Mouse (Mus musculus): ENCODE measurements around the gene Rnf220. TPM values are rescaled to one million over a fixed set of nuclear protein-coding genes. Genes with fewer than 3 reads are reported as not detected.
"Not testable (repeated sequence)": the region's sequence is repeated elsewhere in the genome, so short reads cannot be mapped to it uniquely, and the experiment has no call there.

Gene Rnf220
- polyA plus RNA-seq, 1 experiment, result 217 TPM

DNA sequence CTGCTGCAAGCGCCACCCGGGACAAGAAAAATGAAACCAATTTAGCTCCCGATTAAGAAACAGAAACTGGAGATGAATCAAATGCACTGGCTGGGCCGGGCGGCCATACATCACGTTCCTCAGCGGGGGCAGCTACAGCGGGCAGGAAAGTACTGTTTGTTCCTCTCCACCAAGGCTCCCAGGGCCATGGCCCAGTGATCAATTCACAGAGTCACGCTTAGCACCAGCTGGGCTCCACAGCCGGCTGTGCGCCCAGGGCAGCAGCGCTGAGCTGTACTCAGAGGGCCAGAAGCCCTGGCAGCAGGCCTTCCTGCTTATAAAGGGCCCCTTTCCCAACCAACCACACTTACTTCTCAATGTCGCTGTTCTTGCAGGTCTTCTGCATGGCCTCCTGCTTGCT is 219.8 kb downstream of the Rnf220 start:
- H3K4me1 ChIP-seq (ENCODE audit: control insufficient read depth, insufficient read depth, low read length), result no peaks in the 10 kb centered on the region

DNA sequence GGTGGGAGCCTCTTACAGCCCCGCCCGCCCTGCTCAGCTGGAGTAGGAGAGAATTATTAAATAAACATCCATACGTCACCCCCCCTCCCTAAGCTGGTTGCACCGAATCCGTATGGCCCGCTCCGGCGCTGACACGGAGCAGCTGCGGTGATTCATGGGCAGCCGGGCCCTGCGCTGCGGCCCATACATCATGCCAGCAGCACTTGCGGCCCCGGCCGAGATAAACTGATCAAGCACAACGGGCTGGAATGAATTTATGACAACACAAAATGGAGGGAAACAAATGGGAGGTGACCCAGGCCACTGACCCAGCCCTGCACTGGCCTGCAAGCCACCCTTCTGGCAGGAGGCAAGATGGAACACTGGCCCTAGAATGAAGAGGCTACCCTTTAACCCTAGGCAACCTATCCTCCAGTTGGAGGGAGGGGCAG is 220.6 kb downstream of the Rnf220 start:
- TF ChIP-seq CTCF (IDR thresholded peaks at IDR 0.05; ENCODE audit: extremely low read depth, insufficient read depth, low read length) (no peak), POLR2A (IDR thresholded peaks at IDR 0.05; ENCODE audit: extremely low read depth, insufficient read depth, low read length) (no peak)
- Histone ChIP-seq H3K27ac (ENCODE audit: insufficient read depth, low read length) (peak overlapping the region; percentile 37; the same call in 1 of the 2 replicates), H3K4me1 (ENCODE audit: control insufficient read depth, insufficient read depth, low read length) (no peaks in the 10 kb centered on the region), H3K4me3 (ENCODE audit: insufficient read depth, low read length) (no peak overlapping the region)

More for the DNA sequence above, 219.8 kb downstream of the Rnf220 start:
- TF ChIP-seq CTCF (IDR thresholded peaks at IDR 0.05; ENCODE audit: extremely low read depth, insufficient read depth, low read length) (no peak), POLR2A (IDR thresholded peaks at IDR 0.05; ENCODE audit: extremely low read depth, insufficient read depth, low read length) (no peak)
- H3K4me3 ChIP-seq (ENCODE audit: insufficient read depth, low read length), result no peak overlapping the region
- peak overlapping the region; percentile 37; the same call in 1 of the 2 replicates for H3K27ac ChIP-seq (ENCODE audit: insufficient read depth, low read length)

DNA sequence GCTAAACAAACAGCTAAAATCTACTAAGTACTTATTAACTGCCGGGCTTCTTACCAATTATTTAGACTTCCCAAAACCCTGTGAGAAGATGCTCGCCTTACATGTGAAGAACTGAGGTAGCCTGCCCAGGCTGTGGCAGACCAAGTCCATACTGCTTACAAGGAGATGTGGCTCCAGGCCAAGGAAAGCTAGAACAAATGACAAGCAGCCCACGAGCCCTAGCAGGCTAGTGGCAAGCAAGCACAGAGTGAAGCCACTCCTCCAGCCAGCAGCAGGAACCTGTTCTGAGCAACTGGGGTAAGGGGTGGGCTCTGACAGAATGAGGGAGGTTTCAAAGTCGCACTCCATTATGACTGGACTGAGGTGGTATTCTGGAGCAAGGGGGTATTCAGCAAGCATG is 222.1 kb downstream of the Rnf220 start:
- TF ChIP-seq CTCF (IDR thresholded peaks at IDR 0.05; ENCODE audit: extremely low read depth, insufficient read depth, low read length), result no peak
- TF ChIP-seq POLR2A (IDR thresholded peaks at IDR 0.05; ENCODE audit: extremely low read depth, insufficient read depth, low read length), result no peak
- no peaks in the 10 kb centered on the region for H3K4me1 ChIP-seq (ENCODE audit: control insufficient read depth, insufficient read depth, low read length)
- no peak overlapping the region for H3K4me3 ChIP-seq (ENCODE audit: insufficient read depth, low read length)
- no peak overlapping the region for H3K27ac ChIP-seq (ENCODE audit: insufficient read depth, low read length)

DNA sequence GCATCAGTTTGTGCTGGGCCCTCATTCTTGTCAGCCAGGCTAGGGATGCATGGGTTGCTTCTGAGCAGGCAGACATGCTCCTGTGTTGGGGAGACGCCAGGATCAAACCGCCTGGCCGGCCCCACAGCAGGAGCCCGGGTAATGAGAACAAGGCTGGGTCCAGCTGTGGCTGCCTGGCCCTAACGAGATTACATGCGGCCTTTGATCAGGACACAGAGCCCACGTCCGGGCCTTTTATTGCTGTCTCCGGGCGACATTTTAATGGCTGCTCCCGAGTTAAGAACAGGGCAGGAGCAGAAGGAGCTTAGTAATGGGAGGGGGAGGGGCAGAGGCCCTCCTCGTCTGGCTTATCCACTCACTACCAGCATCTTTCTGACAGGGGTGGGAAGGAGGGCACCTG is 224.4 kb downstream of the Rnf220 start:
- TF ChIP-seq POLR2A (IDR thresholded peaks at IDR 0.05; ENCODE audit: extremely low read depth, insufficient read depth, low read length), result no peak
- TF ChIP-seq CTCF (IDR thresholded peaks at IDR 0.05; ENCODE audit: extremely low read depth, insufficient read depth, low read length), result no peak
- no peak overlapping the region for H3K4me3 ChIP-seq (ENCODE audit: insufficient read depth, low read length)
- no peaks in the 10 kb centered on the region for H3K4me1 ChIP-seq (ENCODE audit: control insufficient read depth, insufficient read depth, low read length)
- no peak overlapping the region for H3K27ac ChIP-seq (ENCODE audit: insufficient read depth, low read length)

DNA sequence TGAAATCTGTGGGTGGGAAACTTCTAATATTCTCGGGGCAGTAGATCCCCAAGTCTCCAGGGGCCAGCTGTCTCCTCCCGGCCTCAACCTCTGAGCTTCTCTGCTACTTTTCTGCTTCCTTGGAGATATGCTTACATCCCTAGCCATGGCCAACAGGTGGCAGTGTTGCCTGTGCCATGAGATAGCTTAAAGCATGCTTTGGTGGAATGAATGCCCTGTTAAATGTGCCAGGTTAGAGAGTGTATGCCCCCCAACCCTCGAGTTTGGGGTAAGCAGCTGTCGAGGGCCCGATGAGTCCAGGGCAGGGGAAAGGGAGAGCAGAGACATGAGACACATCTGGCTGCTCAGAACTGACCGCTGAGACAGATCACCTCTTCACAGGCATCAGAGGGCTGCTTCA is 226.6 kb downstream of the Rnf220 start:
- Histone ChIP-seq H3K4me1 (ENCODE audit: control insufficient read depth, insufficient read depth, low read length) (no peaks in the 10 kb centered on the region), H3K27ac (ENCODE audit: insufficient read depth, low read length) (no peak overlapping the region)
- TF ChIP-seq POLR2A (IDR thresholded peaks at IDR 0.05; ENCODE audit: extremely low read depth, insufficient read depth, low read length) (no peak), CTCF (IDR thresholded peaks at IDR 0.05; ENCODE audit: extremely low read depth, insufficient read depth, low read length) (peak; percentile 98)

GRCm38 (mm10) chr4:117267831-117268437 is 228.9 kb downstream of the Rnf220 start:
- TF ChIP-seq CTCF (IDR thresholded peaks at IDR 0.05; ENCODE audit: extremely low read depth, insufficient read depth, low read length), result no peak
- TF ChIP-seq POLR2A (IDR thresholded peaks at IDR 0.05; ENCODE audit: extremely low read depth, insufficient read depth, low read length), result no peak
- Histone ChIP-seq H3K4me3 (ENCODE audit: insufficient read depth, low read length) (no peak overlapping the region), H3K27ac (ENCODE audit: insufficient read depth, low read length) (no peak overlapping the region), H3K4me1 (ENCODE audit: control insufficient read depth, insufficient read depth, low read length) (no peaks in the 10 kb centered on the region)

More for the DNA sequence above, 226.6 kb downstream of the Rnf220 start:
- H3K4me3 ChIP-seq (ENCODE audit: insufficient read depth, low read length), result no peak overlapping the region

DNA sequence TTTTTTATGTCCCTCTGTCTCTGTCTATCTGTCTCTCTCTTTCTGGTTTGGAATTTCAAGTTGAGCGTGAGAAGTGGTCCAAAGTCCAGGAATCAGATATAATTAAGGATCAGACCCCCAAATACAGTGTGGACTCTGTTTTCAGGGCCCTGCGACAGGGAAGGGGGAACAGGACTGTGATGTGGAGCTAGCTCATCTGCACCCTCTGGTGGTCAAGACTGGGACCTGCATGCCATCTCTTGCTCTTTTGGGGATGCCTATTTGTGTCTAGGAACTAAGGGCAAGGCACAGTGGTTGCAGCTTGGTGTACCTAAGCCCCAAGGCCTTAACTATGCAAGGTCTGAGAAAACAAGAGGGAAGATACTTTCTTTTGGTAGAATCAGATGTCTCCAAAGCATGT is 229.6 kb downstream of the Rnf220 start:
- peak; percentile 96 for TF ChIP-seq CTCF (IDR thresholded peaks at IDR 0.05; ENCODE audit: extremely low read depth, insufficient read depth, low read length)
- no peak for TF ChIP-seq POLR2A (IDR thresholded peaks at IDR 0.05; ENCODE audit: extremely low read depth, insufficient read depth, low read length)
- H3K4me1 ChIP-seq (ENCODE audit: control insufficient read depth, insufficient read depth, low read length), result no peaks in the 10 kb centered on the region
- H3K27ac ChIP-seq (ENCODE audit: insufficient read depth, low read length), result no peak overlapping the region
- no peak overlapping the region for H3K4me3 ChIP-seq (ENCODE audit: insufficient read depth, low read length)

GRCm38 (mm10) chr4:117262987-117263386 is 233.9 kb downstream of the Rnf220 start:
- Histone ChIP-seq H3K27ac (ENCODE audit: insufficient read depth, low read length) (no peak overlapping the region), H3K4me3 (ENCODE audit: insufficient read depth, low read length) (no peak overlapping the region), H3K4me1 (ENCODE audit: control insufficient read depth, insufficient read depth, low read length) (no peaks in the 10 kb centered on the region)
- TF ChIP-seq CTCF (IDR thresholded peaks at IDR 0.05; ENCODE audit: extremely low read depth, insufficient read depth, low read length) (no peak), POLR2A (IDR thresholded peaks at IDR 0.05; ENCODE audit: extremely low read depth, insufficient read depth, low read length) (no peak)

DNA sequence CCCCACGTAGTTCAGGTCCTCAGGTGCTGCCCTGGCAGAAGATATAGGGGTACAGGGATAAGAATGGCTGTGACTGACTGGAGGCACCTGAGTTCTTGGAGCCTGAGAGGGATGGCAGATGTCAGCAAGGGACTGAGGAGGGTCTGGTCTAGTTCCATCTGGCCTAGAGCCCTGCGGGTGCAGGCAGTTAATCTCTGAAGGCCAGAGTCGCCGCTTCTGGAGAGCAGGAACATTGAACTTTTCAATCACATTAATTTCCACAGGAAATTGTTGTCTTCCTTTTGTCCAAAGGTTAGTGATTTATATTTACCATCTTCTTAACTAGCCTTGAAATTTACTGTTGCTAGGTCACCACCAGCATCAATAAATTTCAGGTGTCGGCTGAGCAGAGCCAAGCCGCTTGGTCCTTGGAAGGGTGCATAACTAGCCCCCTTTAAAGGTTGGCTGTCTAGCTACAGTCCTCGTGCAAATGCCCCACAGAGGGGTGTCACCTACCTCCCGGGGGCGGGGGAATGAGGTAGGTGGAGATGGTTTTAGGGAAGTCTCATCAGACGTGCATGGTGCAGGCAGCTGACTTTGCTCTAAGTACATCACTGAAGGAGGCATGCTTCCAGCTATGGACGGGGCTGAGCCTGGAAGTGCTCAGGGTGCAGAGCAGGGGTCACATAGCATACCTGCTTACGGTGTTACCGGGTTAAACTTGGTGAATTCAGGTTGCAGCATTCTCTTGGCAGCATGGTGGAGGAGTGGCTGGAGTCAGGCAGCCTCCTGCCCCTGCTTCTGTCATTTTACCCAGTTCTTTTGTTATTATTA is 234.5 kb downstream of the Rnf220 start:
- H3K4me1 ChIP-seq (ENCODE audit: control insufficient read depth, insufficient read depth, low read length), result no peaks in the 10 kb centered on the region
- no peak overlapping the region for H3K4me3 ChIP-seq (ENCODE audit: insufficient read depth, low read length)
- no peak for TF ChIP-seq POLR2A (IDR thresholded peaks at IDR 0.05; ENCODE audit: extremely low read depth, insufficient read depth, low read length)
- TF ChIP-seq CTCF (IDR thresholded peaks at IDR 0.05; ENCODE audit: extremely low read depth, insufficient read depth, low read length), result no peak
- H3K27ac ChIP-seq (ENCODE audit: insufficient read depth, low read length), result no peak overlapping the region

GRCm38 (mm10) chr4:117261222-117261621 is 235.6 kb downstream of the Rnf220 start:
- H3K4me1 ChIP-seq (ENCODE audit: control insufficient read depth, insufficient read depth, low read length), result no peaks in the 10 kb centered on the region
- H3K4me3 ChIP-seq (ENCODE audit: insufficient read depth, low read length), result no peak overlapping the region
- no peak overlapping the region for H3K27ac ChIP-seq (ENCODE audit: insufficient read depth, low read length)
- TF ChIP-seq CTCF (IDR thresholded peaks at IDR 0.05; ENCODE audit: extremely low read depth, insufficient read depth, low read length), result no peak
- no peak for TF ChIP-seq POLR2A (IDR thresholded peaks at IDR 0.05; ENCODE audit: extremely low read depth, insufficient read depth, low read length)

GRCm38 (mm10) chr4:117259909-117260308 is 236.9 kb downstream of the Rnf220 start:
- H3K4me3 ChIP-seq (ENCODE audit: insufficient read depth, low read length); H3K4me1 ChIP-seq (ENCODE audit: control insufficient read depth, insufficient read depth, low read length); H3K27ac ChIP-seq (ENCODE audit: insufficient read depth, low read length): not testable (repeated sequence)

Data from cortical plate, adult 2 months (tissue).